Mouse (Mus musculus): ENCODE data around the gene Mkks. TPM values are rescaled to one million over a fixed set of nuclear protein-coding genes. Genes with fewer than 3 reads are reported as not detected.

Gene Mkks
- polyA plus RNA-seq, 1 experiment from 2014 or later: 14.7 TPM

Other genes starting within 250 kb of the Mkks start
- gene Snap25, start 177.9 kb downstream of the Mkks start, polyA plus RNA-seq (2018): not detected in 3 replicates
- 17.0 TPM in 1 of 3 replicates, not detected in the others for gene AL731706.2, start 5.7 kb downstream of the Mkks start, polyA plus RNA-seq (2018)
- gene Slx4ip, start 171 bp downstream of the Mkks start, polyA plus RNA-seq (2018): 3.9 to 6.4 TPM (median 4.0 TPM) in 3 replicates
- gene AL731706.1, start within 50 bp of the Mkks start, polyA plus RNA-seq (2018): 6.9 to 25.4 TPM (median 19.1 TPM) in 3 replicates
- gene Jag1, start 225.3 kb upstream of the Mkks start, polyA plus RNA-seq (2018): 0.82 to 8.8 TPM (median 2.2 TPM) in 3 replicates